Mouse (Mus musculus) gastrocnemius, postnatal 4 days (tissue): ENCODE measurements around the gene Plekhj1. TPM values are rescaled to one million over a fixed set of nuclear protein-coding genes. Genes with fewer than 3 reads are reported as not detected.
"Not testable (repeated sequence)": the region's sequence is repeated elsewhere in the genome, so short reads cannot be mapped to it uniquely, and the experiment has no call there.

Experiments used
- DNase-seq, 2 experiments: peaks; one replicate each; pipeline ENCODE4 v3.0.0; 2021 to 2022; ENCODE audit warnings: low spot score in 2 of 2, mixed read lengths in 2 of 2
- total RNA-seq, 2 experiments: library from RNA; stranded (reverse); gene quantifications; 2 replicates each; pipeline ENCODE4 v1.2.3; 2021

Gene Plekhj1
- total RNA-seq, 2 experiments from 2014 or later = 41.7 to 43.0 TPM

DNA sequence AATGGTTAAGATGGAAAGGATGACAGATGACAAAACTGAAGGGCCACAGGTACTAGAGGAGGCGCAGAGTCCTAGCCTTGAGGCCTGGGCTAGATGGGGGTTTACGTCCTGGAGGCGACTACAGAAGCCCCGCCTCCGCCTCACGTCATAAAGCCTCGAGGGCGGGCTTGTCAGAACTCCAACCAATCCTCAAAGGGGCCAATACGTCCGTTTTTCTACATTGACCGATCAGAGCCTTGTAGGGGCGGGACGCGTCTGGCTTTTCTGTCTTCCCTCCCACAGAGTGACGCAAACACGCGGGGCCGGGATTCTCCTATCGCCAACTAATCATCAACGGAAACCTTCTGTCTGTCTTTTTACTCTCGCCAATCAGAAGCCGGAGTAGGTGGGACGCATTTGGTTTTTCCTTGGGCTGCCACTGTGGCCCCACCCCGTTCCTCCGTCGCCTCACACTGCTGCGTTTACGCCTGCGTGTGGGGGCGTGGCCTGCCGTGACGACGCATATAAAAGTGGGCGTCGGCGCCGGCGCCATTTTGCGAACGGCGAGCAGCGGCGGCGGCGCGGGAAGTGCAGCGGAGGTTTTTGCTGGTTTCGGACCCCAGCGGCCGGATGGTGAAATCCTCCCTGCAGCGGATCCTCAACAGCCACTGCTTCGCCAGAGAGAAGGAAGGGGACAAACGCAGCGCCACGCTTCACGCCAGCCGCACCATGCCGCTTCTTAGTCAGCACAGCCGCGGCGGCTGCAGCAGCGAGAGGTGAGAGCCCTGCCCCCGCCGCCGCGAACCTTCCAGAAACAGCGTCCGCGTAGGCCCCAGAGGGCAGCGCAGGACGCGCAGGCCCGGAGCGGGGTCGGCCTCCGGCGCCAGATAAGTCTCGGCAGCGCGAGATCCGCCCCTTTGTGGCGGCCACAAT is 28.0 kb upstream of the Plekhj1 start, which contains the start of gene Oaz1:
Oaz1 (plus strand) TSS at position 506 of the 912 bp plus-strand sequence.
- peak; percentile 95 to 97 for DNase-seq

DNA sequence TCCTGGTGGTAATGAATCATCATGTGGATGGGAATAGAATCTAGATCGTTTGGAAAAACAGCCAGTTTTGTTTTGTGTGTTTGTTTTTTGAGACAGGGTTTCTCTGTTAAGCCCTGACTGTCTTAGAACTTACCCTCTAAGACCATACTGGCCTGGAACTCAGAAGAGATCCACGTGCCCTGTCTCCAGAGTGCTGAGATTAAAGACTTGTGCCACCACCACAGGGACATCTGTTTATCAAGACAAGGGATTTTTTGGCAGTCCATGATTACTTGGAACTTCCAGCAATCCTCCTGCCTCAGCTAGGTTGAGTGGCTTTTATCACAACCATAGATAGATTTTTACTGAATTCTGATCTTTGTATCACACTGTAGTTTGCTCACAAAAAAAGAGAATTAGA is 26.4 kb upstream of the Plekhj1 start:
- no peak for DNase-seq

DNA sequence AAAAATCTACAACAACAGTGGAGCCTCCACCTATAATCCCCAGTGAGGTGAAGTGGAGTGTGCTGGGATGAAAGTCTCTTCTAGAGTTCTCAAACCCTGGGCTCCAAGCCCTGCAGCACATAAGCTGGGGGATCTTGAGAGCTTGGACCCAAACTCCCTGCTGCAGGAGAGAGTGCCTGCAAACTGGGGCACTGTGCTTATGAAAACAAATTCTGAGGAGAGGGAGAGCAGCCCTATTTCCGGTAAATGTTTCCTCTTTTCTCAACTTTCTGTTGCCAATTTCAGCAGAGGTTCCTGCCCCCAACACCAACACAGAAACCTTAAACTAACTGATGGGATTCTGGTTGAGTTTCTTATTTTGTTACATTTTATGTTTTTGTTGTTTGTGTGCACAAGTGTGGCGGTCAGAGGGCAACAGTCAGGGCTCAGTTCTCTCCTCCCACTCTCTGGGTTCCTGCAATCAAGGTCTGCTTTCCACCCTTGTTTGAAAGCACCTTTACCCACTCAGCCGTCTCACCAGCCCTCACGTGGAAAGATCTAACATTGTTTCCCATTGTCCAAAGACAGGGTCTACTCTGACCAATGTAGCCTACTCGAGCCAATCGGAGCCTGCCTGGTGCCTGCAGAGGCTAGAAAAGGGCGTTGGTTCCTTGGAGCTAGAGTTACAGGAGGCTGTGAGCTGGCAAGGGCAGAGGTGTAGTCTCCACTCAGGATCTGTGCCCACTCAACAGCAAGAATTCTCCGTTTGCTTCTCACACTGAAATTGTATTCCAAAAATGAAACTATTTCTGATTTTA is 25.6 kb upstream of the Plekhj1 start:
- no peak for DNase-seq

DNA sequence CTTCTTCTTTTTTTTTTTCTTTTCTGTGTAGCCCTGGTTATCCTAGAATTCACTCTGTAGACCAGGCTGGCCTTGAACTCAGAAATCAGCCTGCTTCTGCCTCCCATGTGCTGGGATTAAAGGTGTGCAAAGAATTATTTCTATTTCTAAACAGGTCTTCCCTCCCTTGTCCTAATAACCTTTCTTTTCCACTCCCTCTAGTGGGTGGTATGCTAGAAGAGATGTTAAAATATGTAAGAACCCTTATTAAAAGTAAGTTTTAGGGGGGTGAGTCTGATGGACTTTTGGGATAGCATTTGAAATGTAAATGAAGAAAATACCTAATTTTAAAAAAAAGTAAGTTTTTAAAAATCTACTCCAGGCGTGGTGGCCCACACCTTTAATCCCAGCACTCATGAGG is 24.9 kb upstream of the Plekhj1 start:
- DNase-seq = no peak

DNA sequence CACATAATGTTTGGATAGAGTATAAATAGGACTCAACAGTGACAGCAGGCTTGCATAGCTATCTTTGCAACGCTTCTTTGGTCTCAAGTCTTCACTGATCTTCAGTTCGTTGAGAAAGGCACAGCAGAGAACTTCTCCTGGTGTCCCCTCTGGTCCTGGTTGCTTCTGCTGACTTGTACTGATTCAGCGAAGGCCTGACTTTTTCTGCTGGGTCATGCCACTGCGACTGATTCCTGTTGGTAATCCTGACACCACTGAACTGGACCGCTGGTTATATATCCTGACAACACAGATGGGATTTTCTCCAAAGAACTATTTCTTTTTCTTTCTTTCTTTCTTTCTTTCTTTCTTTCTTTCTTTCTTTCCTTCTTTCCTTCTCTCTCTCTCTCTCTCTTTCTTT is 24.1 kb upstream of the Plekhj1 start:
- no peak for DNase-seq

DNA sequence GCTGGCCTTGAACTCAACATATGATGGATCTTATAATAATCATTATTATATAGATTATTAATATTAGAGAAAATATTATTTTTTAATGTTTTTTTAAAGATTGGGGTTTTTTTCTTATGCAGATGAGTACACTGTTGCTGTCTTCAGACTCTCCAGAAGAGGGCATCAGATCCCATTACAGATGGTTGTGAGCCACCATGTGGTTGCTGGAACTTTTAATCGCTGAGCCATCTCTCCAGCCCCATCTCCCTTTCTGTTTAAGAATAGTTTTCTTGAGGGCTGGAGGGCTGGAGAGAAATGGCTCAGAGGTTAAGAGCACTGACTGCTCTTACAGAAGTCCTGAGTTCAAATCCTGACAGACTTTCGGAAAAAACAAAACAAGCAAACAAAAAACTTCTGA is 23.6 kb upstream of the Plekhj1 start:
- DNase-seq = no peak

DNA sequence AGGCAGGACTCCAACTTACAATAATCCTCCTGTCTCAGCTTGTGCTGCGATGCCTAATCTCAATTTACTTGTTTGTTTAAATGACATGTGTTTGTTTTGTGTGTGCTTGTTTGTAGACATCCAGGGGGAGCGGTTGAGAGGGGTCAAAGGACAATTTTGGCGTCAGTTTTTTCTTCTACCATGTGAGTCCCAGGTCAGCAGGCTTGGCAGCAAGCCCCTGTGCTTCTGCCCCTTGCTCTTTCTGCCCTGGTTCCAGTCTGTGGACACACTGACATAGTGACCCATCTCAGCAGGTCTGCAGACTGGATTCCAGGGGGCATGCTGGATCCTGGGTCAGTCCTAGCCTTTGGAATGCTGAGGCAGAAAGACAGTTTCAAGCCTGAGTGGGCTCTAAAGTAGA is 21.0 kb upstream of the Plekhj1 start:
- DNase-seq = no peak

DNA sequence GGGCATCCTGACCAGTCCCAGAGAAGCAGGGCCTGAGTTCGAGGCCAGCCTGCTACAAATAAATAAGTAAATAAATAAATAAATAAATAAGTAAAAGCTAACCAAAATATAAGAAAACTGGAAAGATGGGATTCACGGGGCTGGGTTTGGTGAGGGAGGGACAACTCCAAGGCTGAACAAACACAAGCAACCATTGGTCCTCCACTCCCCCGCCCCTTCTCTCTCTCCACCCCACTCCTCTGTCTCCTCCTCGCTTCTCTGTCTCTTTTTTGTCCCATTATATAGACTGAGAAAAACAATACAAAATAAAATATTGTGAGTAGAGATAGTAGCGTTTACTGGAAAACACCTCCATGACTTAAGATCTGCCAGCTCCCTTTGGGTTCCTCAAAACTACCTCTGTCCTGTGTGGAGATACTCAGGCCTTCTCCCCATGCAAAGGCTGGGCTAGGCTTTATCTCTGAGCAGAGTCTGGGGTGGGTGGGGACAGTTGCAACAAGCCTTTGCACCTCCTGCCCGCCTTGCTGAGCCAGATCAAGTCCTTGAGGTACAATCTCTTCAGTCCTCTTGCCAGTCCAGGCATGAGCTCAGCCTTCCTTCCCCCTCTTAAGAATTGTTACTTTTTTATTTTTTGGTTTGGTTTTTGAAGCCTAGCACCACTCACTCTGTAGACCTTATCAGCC is 20.3 kb upstream of the Plekhj1 start:
- no peak for DNase-seq

DNA sequence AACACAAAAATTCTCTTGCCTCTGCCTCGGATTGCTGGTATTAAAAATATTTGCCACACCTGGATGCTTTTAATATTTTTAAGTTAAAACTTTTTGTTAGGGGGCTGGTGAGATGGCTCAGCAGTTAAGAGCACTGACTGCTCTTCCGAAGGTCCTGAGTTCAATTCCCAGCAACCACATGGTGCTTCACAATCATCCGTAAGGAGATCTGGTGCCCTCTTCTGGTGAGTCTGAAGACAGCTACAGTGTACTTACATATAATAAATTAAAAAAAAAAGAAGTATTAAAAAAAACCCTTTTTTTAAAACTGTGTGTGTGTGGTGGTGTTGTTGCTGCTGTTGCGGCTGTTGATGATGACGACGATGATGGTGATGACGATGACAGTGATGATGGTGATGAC is 19.5 kb upstream of the Plekhj1 start:
- DNase-seq = not testable (repeated sequence)

DNA sequence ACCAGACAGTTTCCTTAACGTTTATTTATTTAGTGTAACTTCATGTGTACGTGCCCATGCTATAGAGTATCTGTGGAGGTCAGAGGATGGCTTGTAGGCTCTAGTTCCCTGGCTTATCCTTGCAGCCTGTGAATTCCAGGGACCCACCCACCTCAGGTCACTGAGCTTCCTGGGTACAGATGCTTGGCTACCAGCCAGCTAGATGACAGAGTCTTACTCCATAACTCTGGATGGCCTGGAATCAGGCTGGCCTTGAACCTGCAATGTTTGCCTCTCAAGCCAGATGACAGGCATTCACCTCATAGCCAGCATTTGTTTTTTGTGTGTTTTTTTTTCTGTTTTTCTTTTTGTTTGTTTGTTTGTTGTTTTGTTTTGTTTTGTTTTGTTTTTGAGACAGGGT is 18.7 kb upstream of the Plekhj1 start:
- DNase-seq = no peak

DNA sequence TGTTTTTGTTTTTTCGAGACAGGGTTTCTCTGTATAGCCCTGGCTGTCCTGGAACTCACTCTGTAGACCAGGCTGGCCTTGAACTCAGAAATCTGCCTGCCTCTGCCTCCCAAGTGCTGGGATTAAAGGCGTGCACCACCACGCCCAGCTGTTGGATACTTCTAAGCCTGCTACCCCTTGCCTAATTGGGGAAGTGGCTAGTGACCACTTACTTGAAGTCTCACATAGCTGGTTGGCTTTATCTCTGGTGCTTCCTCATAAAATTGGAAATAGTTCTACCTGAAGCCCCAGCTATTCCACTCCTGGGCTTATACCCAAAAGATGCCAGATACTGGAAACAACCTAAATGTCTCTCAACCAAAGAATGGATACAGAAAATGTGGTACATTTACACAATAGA is 17.9 kb upstream of the Plekhj1 start:
- DNase-seq = not testable (repeated sequence)

DNA sequence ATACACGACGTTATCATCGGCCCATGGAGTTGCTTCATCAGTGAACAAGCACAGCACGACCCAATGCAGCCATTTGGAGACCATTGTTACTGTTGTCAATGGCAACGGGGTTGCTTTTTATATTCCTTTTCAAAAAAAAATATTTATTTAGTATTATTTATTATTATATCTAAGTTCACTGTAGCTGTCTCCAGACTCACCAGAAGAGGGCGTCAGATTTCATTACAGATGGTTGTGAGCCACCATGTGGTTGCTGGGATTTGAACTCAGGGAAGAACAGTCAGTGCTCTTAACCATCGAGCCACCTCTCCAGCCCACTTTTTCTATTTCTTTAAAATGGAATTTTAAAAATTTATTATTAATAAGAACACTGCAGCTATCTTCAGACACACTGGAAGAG is 16.4 kb upstream of the Plekhj1 start:
- DNase-seq = no peak

DNA sequence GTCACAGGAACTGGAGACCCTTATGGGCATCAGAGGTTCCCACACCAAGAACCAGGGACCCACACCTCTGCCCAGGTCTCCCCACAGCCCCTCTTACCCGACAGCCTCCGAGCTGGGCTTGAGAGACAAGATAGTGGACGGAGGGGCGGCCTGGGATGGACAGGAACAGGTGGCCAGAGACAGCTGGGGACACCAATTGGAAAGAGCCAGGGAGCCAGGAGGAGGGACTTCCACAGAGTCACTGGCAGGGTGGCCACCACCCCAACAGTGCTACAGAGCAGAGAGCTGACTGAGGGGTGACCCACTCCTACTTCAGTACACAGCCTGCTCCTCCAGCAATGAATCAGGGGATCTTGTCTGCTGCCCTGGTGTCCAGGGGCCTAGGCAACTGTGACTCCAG is 14.9 kb upstream of the Plekhj1 start, which contains the start of gene Jsrp1:
Jsrp1 (minus strand) TSS at position 133 of the 400 bp plus-strand sequence.
- DNase-seq = peak in 1 of 2 experiments; percentile 71

DNA sequence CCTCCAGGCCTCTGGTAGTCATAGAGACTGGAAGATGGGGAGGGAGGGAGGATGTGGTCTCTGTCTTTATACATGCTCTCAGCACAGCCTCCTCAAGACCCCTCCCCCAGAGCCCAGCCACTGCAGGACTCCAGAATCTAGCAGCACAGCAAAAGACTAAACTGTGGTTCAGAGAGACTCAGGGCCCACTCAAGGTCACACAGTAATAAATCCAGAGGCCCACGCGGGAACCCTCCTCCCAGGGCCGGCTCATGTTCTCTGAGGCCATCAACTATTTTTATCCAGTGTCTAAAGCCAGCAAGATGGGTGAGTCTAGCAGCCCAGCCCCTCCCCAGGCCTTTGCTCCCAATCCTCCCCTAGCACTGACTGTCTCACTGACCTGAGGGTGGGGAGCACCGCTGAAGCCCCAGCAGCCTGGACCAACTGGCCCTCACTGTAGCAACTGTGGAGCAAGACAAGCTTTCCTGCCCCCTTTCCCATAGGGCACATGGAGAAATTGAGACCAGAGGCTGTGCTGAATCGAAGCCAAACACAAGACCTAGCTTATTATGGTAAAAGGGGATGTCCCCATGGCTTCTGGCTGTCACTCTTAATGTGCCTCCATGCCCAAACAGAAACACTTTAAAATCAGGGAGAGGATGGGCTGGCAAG is 14.1 kb upstream of the Plekhj1 start:
- DNase-seq = no peak

DNA sequence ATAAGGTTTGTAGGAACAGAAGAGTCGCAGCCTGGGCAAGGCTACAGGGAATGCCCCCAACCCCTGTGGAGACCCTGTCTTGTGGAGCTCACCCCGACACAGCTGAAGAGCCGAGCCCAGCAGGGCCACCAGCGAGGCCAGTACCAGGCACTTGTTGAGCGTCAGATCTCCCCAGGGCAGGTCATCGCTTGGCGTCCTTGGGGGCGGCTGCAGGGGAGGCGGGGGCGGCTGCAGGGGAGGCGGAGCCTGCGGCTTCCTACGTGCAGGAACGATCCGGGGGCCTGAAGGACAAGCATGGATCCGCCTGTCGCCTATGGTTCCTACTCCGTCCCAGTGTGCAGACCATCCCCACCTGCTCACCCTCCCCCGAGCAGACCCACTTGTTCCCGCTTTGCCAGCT is 11.7 kb upstream of the Plekhj1 start:
- DNase-seq = no peak

DNA sequence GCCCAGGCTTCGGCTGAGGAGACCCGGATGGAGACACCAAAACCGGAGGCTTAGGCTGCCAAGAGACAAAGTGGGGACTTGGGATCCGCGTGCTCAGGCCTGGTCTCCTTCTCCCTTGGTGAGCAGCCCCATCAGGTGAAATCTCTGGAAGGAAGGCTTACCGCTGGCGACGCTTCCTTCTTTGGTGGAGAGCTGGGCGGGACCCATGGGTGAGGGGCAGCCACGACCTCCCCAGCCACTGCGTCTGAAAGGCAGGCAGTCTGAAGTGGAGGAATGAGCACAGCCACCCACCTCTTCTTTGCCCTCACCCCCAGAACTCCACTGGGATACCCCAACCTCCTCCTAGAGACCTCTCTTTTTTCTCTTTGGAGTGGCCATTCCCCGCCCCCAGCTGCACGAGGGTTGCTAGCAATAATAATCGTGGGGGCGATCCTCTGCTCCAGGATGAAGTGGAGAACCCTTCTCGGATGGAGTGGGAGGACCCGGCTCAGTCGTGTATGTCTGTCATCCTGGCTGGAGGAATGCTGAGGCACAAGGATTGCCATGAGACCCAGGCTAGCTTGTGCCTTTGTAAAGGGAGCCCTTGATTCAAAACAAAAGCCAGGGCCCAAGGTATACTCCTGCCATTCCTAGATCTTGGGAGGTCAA is 10.7 kb upstream of the Plekhj1 start:
- no peak for DNase-seq

DNA sequence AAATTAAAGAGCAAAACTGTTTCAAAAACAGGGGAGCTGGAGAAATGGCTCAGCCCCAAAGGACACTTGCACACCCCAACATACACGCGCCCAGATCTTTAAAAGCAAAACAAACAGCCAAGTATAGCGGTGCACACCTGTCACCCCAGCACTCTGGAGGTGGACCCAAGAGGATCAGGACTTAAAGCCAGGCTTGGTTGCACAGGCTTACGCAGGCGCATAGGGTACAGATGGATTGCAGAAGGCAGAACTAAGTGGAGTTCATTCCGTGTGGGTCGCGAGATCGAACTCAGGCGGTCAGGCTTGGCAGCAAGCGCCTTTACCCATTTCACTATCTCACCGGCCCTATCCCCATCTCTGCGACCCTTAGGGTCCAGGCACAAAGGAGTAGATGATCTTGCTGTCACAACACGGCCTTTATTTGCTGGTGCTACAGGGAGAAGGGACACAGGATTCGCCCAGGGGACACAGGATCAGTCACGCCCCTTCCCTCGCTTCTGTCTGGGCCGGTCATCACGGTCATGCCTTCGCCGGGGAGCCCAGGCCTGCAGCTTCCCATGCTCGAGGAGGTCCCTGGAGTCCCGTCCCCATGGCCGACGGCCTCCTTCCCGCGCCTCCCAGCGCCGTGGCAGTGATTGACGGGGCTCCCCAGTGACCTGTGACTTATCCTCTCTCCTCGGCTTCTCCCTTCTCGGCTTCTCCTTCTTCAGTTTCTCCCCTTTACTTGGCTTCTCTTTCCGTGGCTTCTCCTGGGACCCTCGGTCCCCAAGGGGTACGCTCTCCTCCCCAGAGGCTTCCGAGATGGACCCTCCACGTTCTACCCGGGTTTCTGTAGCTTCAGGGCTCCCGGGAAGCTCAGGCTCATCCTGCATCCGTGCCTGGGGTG is 9.9 kb upstream of the Plekhj1 start:
- no peak for DNase-seq

DNA sequence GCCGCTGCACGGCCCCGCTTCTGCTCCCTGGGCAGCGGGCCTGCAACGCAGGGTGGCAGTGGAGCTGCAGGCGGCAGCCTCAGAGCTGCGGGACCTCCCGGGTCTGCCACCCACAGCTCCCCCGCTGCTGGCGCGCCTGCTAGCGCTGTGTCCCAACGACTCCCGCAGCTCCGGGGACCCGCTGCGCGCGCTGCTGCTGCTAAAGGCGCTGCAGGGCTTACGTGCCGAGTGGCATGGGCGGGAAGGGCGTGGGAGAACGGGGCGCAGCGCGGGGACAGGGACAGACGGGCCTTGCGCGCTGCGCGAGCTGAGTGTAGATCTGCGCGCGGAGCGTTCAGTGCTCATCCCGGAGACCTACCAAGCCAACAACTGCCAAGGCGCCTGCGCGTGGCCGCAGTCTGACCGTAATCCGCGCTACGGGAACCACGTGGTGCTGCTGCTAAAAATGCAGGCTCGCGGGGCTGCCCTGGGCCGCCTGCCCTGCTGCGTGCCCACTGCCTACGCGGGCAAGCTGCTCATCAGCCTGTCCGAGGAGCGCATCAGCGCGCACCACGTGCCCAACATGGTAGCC is 8.7 kb upstream of the Plekhj1 start:
- DNase-seq = peak in 1 of 2 experiments; percentile 69
